Mouse (Mus musculus) thymus, adult 18-20 months (tissue): ENCODE results near the gene Ndufb8.

Experiments used
- DNase-seq, 2 experiments: peaks; one replicate each; pipeline ENCODE4 v3.0.0; 2022; ENCODE audit warnings: mixed read lengths in 2 of 2

Ndufb8 gene

DNA sequence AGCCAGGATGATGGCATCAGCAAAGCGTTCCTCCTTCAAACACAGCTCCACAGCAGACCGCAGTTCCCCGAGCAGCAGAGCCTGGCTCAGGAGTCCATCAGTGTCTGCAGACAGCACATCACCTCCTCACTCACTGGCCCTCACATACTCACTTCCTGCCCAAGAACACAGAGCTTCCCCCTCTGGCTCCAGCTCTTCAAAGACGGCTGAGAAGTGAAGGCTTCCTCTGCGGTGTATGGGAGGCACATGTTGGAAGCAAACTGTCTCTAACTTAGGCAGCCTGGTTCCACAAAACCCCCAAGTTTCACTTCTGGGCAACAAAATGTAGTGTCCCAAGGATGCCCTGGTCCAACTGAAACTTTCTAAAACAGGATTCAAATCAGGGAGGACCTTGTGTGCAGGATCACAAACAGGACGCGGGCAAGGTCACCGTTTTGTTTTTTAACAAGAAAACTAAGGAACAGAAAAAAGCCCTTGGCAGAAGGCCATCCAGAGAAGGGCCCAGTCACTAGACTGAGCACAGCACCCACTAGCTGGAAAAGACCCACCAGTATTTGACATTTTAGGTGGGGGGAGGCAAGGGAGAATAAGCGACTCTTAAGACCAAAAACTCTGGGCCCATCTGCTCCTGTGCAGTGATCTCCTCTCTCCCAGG, 29.6 kb downstream of the Ndufb8 start:
- no peak for DNase-seq

DNA sequence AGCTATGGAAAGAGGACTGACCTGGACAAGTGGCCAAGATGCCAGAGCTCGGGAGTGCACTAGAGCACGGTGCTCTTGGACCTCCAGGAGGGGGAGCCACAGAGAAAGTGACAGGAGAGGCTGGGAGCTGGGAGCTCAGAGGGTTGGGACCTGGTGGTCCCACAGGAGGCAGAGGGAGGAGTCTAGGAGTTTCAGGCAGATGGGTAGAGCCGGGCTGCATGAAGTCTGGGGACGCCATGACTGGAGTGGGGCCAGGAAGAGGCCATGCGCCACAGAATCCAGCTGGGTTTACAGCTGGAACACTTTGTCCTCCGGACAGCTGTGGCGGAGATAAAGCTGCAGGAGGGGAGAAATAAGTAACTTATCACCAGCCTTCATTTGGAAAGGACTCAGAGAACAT, 36.1 kb downstream of the Ndufb8 start:
- DNase-seq, result no peak

- DNase-seq, result peak; percentile 44 to 46
Observed at GRCm38 (mm10) chr19:44517996-44518768, 37.1 kb downstream of the Ndufb8 start.

DNA sequence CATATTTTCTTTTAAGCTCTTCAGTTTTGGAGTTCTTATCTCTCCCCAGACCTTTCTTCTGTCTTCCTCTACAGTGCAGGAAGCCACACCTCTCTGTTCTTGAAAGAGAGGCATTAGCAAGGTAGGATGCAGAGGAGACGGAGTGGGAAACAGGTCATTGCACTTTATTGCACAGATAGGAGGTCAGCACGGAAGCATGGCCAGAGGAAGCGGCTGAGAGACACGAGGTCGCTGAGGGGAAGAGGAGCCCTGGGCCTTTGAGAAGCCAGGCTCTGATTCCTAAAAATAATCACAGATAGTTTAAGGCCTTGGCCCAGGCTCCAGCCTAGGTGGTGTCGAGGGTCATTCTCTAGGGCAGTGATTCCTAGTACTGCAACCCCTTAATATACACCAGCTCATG, 39.5 kb downstream of the Ndufb8 start:
- DNase-seq, result no peak

- no peak for DNase-seq
Observed at GRCm38 (mm10) chr19:44514521-44515451, 40.5 kb downstream of the Ndufb8 start.

GRCm38 (mm10) chr19:44513921-44514482, 41.2 kb downstream of the Ndufb8 start:
- no peak for DNase-seq

GRCm38 (mm10) chr19:44513054-44513833, 42.0 kb downstream of the Ndufb8 start:
- no peak for DNase-seq

DNA sequence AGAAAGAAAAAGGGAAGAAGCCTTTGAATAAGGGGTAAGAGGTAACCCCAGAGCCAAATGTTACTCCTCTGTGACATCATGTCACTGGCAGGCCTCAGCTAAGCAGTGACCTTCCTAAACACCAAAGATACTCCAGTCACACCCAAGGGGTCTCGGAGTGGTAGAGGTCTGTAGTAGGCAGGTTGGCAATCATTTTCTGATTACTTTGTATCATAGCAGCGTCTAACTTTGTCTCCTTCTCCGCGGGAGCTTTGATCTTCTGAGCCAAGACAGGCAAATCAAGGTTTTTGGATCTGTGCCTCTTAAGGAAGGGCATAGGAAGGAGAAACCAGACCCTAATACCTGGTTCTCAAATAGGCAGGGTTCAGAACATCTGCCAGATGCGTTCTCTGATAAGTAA, 42.6 kb downstream of the Ndufb8 start:
- DNase-seq, result no peak

GRCm38 (mm10) chr19:44511451-44512231, 43.6 kb downstream of the Ndufb8 start:
- peak; percentile 32 to 38 for DNase-seq

DNA sequence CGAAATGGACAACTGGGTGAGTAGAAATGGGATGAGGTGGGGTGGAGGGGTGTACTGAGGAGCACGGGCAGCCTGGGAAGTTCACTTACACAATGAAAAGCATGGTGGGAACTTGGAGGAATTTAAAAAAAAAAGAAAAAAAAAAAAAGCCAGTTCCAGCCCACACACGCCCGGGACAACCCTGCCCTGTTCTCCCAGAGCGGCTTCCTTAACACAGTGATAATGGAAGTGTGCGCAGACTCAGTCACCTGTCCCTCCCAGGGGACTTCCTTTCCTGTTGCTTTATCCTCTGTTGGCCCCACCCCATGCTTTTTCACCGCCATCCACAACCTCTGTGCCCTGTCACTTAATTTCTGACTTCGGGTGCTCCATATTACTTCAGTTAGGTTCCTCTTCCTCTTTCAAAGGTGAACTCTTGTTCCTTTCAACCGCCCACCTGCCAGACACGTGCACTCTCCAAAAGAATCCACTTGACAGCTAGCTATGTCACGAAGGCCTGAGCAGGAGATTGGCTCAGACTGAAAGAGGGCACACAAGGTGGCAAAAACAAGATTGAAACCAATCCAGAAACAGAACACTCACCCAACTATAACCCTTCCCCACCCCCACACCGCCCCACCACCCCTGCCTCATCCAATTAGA, 44.6 kb downstream of the Ndufb8 start:
- peak in 1 of 2 experiments; percentile 41 for DNase-seq

GRCm38 (mm10) chr19:44502741-44503140, 52.5 kb downstream of the Ndufb8 start:
- DNase-seq, result no peak

GRCm38 (mm10) chr19:44501925-44502324, 53.3 kb downstream of the Ndufb8 start:
- no peak for DNase-seq

- DNase-seq, result no peak
Observed at GRCm38 (mm10) chr19:44500240-44500639, 55.0 kb downstream of the Ndufb8 start.

- DNase-seq, result no peak
Observed at GRCm38 (mm10) chr19:44498936-44499335, 56.3 kb downstream of the Ndufb8 start.
